Mouse (Mus musculus): ENCODE data around the gene Twnk.
"Not testable (repeated sequence)": the region's sequence is repeated elsewhere in the genome, so short reads cannot be mapped to it uniquely, and the experiment has no call there.

Gene Twnk

GRCm38 (mm10) chr19:45023993-45024392 lies 18.5 kb downstream of the Twnk start:
- in situ Hi-C loops (cut with MboI, MseI) = no loop called here

DNA sequence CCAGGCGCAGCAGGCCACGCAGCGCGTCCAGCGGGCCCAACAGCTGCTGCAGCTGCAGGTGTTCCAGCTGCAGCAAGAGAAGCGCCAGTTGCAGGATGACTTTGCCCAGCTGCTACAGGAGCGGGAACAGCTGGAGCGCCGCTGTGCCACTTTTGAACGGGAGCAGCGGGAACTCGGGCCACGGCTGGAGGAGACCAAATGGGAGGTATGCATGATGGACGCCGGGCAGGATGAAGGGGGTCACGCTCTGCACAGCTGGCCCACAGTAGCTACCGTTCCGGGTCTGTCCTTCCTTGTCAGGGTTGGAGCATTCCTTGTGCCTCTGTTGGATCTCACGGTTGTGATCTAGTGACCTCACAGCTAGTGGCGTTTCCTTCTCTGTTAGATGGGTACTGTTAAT lies 19.3 kb downstream of the Twnk start:
- in situ Hi-C loops (cut with MboI, MseI) = no loop called here

GRCm38 (mm10) chr19:45025937-45026568 lies 20.6 kb downstream of the Twnk start:
- in situ Hi-C loops (cut with MboI, MseI) = no loop called here

- in situ Hi-C loops (cut with MboI, MseI) = no loop called here
Observed at GRCm38 (mm10) chr19:45026958-45027670, 21.7 kb downstream of the Twnk start.

DNA sequence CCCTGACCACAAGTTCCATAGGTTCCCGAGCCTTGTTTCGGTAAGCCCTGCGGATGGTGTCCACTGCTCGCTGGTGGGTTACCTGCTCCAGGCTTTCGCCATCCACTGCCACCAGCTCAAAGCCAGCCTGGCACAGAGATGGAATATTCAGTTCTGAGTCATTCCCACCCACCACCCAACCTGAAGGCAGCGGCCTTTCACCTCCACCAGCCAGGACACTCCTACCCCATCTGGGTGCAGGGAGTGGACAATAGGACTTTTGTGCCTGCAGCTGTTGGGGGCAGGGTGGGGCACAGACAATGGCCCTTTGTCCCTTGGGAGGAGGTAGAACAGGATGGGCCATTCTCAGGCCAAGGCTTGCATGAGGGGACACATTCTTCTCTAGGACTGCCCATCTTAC lies 22.4 kb downstream of the Twnk start:
- in situ Hi-C loops (cut with MboI, MseI) = no loop called here

DNA sequence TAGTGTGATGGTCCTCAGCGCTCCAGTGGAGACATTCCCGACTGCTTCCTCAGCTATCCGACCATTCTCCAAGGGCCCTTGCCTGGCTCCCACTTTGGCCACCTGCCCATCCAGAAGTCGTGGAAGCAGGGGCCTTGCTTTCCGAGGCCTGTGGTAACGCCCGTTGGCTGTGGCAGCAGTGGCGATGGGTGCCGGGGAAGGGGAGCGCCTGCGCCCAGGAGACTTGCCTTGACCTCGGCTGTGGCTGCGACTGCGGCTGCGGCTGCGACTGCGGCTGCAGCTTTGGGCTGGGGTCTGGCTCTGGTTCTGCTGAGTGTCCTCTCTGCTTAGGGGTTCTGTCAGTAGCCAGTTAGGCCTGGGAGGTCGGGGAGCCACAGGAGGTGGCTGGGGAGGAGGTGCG lies 23.3 kb downstream of the Twnk start:
- in situ Hi-C loops (cut with MboI, MseI) = no loop called here

GRCm38 (mm10) chr19:45029571-45029970 lies 24.1 kb downstream of the Twnk start:
- in situ Hi-C loops (cut with MboI, MseI) = no loop called here

- in situ Hi-C loops (cut with MboI, MseI) = no loop called here
Observed at GRCm38 (mm10) chr19:45030111-45030510, 24.6 kb downstream of the Twnk start.

GRCm38 (mm10) chr19:45030746-45031693 lies 25.6 kb downstream of the Twnk start:
- in situ Hi-C loops (cut with MboI, MseI) = no loop called here

DNA sequence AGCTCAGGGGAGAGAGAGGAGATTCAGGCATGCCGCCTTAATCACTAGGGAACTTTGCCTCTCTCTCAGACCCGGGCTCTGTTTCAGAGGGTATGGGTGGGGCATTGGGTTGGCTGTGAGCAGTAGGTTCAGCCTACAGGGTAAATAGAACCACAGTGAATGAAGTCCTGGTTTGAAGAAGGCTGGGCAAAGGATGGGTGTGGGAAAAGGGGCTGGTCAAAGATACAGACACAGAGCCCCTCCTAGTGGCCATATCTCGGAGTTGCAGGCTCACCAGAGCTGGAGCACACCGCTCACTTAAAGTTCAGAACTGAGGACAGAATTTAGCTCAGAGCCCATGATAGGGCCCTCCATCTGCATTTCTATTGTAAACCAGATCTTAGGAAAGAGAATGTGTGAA lies 26.3 kb downstream of the Twnk start:
- in situ Hi-C loops (cut with MboI, MseI) = no loop called here

GRCm38 (mm10) chr19:45032570-45033332 lies 27.3 kb downstream of the Twnk start:
- in situ Hi-C loops (cut with MboI, MseI) = no loop called here

- in situ Hi-C loops (cut with MboI, MseI) = no loop called here
Observed at GRCm38 (mm10) chr19:45036867-45037266, 31.4 kb downstream of the Twnk start.

DNA sequence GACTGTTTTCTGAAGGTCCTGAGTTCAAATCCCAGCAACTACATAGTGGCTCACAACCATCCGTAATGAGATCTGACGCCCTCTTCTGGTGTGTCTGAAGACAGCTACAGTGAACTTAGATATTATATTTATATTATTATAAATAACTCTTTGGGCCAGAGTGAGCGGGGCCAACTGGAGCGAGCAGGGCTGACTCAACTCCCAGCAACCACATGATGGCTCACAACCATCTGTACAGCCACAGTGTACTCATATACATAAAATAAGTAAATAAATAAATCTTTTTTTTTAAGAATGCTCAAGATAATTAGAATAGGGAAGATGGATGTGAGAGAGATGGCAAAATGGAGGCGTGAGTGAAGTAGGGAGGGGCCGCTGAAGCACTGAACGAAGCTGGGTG lies 32.7 kb downstream of the Twnk start:
- in situ Hi-C loops (cut with MboI, MseI) = not testable (repeated sequence)

- in situ Hi-C loops (cut with MboI, MseI) = no loop called here
Observed at GRCm38 (mm10) chr19:45040214-45040613, 34.8 kb downstream of the Twnk start.

- in situ Hi-C loops (cut with MboI, MseI) = no loop called here
Observed at GRCm38 (mm10) chr19:45044389-45044927, 39.0 kb downstream of the Twnk start.

GRCm38 (mm10) chr19:45045236-45045635 lies 39.8 kb downstream of the Twnk start:
- in situ Hi-C loops (cut with MboI, MseI) = loop anchor here (5.0 kb wide), 1 partner anchor 38 kb away; the partner anchor contains the start of genes Mrpl43 and Twnk

GRCm38 (mm10) chr19:45045651-45046050 lies 40.2 kb downstream of the Twnk start, which contains the start of gene Pdzd7:
Gene Pdzd7, minus strand, starts transcription at chr19:45045717.
- in situ Hi-C loops (cut with MboI, MseI) = loop anchor here (5.0 kb wide), 1 partner anchor 38 kb away; the partner anchor contains the start of genes Mrpl43 and Twnk

DNA sequence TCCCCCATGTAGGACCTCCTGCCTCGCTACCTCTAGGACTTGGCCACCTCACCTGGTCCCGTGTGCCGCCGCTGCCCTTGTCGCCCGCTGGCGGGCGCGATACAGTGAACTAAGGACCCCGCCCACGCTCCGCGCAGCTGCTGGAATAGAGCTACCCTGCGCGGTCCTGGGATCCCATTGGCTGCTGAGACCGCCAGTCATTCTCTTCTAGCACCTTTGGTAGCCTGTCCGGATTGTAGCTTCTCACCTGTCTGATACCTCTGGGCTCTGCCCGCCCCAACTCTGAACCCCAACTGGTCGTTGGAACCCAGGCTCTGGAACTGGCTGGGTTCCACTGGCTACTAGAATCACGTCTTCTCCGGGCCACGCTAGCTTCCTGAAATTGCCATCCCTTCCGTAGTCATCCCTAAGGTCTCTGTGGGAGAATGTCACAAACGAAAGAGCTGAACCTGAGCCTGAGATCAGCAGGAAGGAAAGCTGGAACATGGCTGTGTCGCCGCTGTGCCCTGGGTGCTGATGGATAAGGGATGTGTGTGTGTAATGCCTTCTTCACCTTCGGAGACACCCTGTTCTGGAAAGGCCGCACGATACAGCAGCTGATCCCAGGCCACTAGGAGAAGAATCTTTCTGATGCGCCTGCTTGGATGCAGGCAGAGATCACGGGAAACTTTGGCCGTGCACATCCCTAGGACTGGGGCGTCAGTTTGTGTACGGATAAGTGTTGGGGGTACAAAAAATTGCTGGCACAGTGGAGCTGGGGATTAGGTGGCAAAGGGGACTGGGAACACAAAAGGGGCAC lies 41.3 kb downstream of the Twnk start:
- in situ Hi-C loops (cut with MboI, MseI) = loop anchor here (5.0 kb wide), 1 partner anchor 39 kb away; the partner anchor contains the start of genes Mrpl43 and Twnk

DNA sequence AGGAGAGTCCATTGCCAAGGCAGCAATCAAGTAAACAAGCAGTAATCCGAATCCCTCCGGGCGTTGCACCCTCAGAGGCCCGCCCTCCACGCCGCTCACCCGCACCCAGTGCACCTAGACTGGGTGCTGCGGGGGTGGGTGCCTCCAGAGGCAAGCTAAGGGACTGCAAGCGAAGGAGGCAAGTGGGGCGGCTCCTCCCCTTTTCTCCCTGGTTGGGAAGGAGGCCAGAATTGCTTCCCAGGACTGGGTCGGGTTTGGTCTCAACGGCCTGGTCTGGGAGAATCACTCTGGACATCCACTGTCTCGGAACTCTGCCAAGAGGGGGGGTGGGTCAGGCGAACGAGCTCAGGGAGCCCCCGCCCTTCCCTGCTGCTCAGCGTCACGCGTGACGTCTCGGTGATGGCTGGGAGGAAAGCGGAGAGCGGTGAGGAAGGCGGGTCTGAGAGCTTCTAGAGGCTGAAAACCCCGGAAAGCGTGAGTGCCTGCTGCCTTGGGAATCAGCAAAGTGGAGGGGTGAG lies 42.0 kb downstream of the Twnk start, which contains the start of gene Sfxn3:
Gene Sfxn3 (plus strand): TSS at position 87 of the 518 bp plus-strand sequence.
- in situ Hi-C loops (cut with MboI, MseI) = loop anchor here (5.0 kb wide), 1 partner anchor 40 kb away; the partner anchor contains the start of genes Mrpl43 and Twnk
